Mouse (Mus musculus) skeletal muscle tissue, adult 2 months (tissue): Measurements from ENCODE around the gene Mpzl2.
A peak's percentile ranks its signal among the peaks of the same experiment; 100 is the strongest.

Experiments used
- DNase-seq: peaks from one replicate; pipeline ENCODE4 v3.0.0-alpha.2; 2012; ENCODE audit warnings: low read depth, low spot score

Gene Mpzl2

DNA sequence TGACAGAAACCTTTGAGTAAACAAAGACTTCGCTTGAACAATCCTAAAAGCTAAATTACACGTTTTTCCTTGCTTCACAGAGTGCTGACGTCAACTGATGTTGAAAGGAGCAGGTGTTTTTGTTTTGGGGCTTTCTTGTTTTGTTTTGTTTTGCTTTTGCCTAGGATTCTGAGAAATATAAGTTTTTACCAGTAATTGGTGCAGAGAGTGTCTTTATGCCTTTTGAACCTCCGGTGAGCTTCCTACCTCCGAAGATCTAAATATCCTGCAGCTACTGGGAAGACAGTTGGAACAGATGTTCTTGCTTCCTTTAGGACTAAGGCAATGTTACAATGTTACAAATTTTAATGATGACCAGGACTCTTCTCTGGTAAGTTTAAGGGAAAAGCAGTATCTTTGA is at the start of gene Mpzl2:
Gene Mpzl2 (plus strand): TSS at position 301 of the 400 bp plus-strand sequence.
- no peak for DNase-seq

DNA sequence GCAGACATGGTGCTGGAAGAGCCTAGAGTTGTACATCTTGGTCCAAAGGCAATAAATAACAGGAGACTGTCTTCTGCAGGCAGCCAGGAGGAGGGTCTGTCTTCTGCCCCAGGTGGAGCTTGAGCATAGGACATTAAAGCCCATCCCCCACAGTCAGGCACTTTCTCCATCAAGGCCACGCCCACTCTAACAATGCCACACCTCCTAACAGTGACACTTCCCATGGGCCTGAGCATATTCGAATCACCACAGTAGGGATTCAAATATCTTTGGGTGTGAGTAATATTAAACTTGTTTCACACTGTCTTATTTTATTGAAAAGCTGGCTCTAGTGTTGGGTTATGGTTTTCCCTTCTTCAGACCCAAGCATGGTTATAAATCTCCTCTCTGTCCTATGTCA is 47.8 kb upstream of the Mpzl2 start:
- no peak for DNase-seq

DNA sequence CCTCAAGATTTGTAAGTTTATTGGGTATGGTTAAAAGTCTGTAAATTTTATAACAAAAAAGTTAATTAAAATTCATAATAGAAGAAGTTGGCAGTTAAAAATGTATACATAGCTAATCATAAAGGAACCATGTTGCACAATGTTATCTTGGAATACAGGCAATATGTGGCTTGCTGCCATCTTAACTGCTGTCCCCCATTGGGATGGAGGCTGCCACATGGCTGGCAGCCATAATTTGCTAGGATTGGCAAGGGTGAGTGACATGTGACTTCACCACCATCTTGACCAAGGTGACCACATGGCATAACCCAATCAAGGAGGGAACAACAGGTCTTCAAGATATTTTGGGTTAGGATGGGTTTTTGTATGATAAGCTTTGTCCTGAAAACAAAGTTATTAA is 47.3 kb upstream of the Mpzl2 start:
- no peak for DNase-seq

DNA sequence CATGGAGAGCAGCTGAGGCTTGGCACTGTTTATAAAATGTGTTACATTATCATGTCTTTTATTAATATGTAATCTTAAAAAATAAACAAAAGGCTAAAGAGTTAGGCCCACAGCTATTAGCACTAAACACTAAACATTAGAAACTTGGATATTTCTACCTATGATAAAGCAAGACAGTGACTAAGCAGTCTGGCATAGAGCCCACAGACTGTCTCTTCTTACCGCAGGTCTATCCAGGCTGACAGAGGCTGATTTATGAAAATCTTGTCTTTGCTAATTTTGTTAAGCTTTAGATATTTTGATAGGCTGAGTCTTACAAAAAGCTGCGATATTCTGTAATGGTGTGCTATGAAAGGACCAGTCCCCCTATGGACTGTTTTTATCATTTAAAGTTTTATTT is 46.3 kb upstream of the Mpzl2 start:
- DNase-seq = no peak

DNA sequence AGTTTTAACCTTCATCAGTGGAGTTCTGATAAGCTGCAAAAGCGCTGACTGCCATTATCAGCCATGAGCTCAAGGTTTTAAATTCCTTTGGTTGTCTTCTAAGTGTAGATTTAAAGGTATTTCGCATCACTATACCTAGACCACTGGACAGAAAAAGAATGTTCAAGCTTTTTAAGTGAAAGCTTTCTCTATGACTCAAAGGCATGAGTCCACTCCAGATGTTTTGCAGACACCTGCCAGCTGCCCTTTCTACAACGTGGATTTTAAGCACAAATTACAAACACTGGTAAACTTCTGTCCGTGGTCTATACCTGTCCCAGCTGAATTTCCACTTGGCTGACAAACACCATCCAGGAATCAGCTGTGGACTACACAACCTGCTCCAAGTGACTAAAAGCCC is 44.6 kb upstream of the Mpzl2 start:
- DNase-seq = no peak

DNA sequence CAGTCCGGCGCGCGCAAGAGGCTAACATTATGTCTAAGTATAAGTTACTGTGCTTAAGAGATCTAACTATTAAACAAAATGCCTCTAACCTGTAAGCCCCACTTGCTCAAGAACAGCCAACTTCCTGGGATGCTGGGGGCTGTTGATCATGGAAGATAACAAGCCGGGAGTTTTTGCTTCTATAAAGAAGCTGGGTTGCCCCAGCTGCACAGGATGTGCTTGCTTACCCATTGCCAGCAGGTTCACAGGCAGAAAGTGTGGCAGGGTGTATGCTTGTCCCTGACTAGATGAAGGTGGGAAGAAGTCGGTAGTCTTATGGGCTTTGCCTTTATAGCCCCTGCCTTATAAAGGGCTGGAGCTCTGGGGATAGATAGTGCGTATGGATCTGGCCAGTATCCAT is 43.0 kb upstream of the Mpzl2 start:
- DNase-seq = no peak

DNA sequence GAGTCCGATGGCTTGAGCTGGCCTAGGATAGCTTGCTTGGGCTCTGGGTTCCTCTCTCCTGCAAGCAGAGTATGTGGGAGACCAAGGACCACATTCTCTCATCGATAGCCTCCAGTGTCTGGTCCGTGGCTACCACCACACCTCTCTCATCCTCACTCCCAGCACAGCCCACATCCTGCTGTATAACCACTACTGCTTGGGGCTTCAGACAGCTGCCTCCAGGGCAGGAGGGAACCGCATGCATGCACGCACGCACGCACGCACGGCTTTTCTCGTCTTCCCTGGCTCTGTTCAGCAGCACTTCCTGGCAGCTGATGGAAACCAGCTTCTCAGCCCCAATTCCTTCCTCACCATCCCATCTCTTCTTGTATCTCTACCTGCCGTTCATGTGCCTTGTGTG is 41.5 kb upstream of the Mpzl2 start:
- DNase-seq = no peak

DNA sequence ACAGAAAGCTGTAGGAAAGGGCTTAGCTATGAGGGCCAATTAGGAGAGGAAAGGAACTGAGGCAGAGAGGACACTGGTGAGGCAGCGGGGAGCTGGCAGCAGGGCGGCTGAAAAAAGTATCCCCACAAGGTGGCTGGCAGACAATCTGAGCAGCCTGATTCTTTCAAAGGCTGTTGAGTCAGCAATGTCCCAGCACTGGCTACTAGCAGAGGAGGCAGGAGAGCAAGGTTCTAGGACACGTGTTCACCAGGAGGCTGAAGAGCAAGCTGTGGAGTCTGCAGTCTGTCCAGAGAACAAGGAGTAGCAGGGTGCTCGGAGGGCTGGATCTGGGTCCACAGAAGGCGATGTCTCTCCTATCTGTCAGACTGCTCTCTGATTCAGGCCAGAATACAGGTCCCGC is 40.4 kb upstream of the Mpzl2 start:
- peak; percentile 38 for DNase-seq

DNA sequence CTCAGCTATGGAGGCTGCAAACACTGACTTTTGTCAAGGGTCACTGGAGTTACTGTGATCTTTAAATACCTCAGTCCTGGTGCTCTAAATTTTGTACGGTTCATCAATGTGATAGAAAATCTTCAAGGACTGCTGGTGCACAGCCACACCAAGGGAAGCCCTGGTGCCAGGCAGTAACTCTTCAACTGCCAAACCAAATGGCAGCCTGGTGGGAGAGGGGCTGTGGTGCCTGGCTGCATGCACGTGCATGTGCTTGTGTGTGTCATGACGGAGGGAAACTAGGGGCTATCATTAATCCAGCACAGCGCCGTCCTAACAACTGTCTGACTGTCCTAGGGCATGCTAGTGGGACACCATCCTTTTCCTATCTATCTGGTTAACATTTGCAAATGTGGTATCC is 39.8 kb upstream of the Mpzl2 start:
- DNase-seq = no peak

DNA sequence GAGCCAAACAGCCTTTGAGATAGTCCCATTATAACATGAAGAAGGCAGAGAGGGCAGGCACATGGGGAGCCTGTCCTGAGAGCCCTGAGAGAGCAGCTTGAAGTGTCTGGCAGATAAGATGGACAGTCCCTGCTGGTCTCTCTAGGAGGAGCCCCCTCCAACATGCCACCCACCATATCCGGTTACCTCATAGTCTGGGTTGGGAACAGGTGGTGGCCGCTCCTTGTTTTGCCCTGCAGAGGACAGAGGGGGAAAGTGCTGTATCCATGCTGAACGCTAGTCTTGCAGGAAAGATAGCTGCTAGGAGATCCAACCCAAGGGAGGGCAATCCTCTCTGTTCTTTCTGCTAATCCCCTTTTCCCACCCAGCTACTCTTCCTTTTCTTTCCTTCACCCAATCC is 39.4 kb upstream of the Mpzl2 start:
- no peak for DNase-seq

DNA sequence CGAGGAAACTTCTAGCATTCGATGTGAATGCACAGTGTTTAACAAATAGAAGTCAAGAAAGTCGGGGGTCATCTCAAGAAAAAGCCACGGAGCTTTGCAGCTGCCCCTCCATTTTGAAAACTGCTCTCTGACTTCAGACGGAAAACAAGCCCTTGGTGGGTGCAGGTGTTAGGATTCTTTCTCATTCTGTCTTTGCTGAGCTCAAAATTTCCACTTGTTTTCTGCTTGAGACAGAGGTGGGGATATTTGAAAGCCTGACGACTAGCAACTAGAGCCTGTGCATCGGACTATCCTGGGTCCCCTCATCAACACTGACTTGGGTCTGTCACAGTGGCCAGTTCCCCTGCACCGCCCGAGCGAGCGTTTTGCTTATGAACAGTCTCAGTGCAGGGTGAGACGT is 32.2 kb upstream of the Mpzl2 start:
- DNase-seq = no peak

DNA sequence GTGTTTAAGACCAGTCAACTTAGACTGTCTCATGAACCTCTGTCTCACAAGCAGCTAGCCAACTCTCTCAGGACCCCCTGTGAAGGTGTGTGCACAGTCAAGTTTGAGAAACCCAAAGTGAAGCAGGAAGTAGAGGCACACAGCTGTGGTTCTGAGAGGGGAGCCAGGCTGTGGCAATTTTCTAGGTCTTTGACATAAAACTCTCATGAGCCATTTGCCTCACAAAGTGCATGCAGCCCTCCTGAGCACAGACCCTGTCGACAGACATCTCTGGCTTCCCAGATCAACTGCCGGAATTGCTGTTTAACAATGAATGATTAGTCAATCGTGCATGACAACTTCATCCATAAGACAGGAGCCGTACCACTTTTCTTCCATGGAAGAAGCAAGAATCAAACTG is 31.3 kb upstream of the Mpzl2 start:
- no peak for DNase-seq

DNA sequence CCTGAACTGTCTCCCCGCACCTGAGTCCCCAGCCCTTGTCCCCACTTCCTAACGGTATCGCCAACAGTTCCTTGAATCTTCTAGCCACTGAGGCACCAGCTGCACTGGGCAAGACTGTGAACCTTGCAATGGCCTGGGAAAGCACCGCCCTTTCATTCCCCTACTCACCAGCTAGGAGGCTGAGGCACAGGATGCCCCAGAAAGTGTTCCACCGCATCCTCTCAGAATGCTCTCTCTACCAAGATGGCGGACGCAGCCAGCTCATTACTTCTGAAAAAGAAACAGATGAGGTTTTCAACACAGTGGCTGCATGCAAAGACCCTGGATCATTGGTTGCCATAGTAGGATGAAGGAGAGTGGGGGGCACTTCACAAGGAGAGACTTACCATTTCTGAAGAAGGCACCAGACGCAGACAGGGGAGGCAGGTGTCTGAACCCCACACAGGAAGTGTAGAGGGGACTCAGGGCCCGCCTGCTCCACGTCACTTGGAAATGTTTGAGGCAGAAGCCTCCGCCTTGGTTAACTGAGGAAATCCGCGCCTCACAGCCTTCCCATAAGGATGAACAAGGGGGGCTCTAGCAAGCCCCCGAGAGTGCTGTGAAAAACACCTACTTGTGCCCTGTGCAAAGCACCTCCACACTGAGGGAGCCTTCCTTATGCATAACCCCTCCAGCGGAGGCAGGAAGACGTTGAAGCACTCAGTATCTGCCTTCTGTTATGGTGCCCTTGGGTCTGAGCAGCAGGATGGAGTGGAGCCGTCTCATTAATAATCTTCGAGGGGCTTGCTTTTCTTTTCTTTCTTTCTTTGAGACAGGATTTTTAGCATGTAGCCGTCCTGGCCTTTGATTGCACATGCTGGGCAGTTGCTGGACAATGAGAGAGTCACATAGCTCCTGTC is 30.2 kb upstream of the Mpzl2 start, which contains the start of gene Cd3e:
Gene Cd3e (minus strand): TSS at position 448 of the 899 bp plus-strand sequence.
- DNase-seq = no peak

DNA sequence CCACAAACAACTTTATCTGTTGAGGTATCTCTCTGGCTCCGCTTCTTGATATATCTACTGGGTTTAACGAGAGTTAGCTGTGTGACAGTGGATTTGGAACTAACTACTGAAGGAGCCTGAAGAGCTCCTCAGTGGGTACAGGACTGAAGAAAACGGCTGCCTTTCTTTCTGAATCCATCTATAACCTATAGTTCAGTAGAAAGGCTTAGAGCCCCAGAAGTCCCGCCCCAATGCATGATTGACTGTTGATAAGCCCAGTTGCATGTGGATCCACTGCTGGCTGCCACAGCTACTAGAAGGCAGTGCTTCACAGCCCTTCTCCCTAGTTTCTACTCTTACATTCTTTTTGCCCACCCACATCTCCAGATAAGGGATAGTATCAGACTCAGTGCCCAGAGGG is 29.1 kb upstream of the Mpzl2 start:
- no peak for DNase-seq

DNA sequence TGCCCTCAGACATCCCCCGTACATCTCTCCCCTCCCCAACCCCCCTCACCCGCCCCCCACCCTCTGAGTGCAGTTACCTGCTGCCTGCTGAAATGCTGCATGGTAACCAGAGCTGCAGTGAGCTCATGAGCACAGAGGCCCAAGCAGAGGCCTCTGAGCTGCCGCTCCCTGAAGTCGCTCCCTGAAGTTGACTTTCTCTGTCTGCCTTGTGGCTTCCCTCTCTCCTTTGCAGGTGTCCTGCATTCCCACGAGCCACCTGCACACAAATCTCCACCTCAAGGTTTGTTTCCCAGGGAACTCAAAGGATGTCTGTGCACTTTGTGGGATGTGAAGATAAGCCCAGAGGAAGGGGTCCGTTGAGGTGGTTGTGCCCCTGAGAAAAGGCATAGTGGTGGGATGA is 28.3 kb upstream of the Mpzl2 start:
- no peak for DNase-seq

DNA sequence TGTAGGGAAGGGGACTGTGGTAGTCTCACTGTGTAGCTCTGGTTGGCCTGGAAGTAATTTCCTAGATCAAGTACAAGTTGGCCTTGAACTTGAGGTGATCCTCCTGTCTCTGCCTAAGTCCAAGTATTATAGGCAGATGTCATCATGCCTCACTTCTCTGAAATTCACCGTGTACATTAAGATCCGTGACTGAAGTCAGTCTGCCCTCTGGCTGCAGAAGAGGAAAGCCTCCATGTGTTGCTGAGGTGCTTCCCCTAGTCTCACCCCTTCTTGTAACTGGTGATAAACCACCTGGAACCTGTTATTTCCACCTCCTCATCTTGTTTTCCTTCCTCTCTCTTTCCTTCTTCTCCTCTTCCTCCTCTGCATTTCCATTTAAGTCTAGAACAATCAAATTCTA is 24.7 kb upstream of the Mpzl2 start:
- no peak for DNase-seq

DNA sequence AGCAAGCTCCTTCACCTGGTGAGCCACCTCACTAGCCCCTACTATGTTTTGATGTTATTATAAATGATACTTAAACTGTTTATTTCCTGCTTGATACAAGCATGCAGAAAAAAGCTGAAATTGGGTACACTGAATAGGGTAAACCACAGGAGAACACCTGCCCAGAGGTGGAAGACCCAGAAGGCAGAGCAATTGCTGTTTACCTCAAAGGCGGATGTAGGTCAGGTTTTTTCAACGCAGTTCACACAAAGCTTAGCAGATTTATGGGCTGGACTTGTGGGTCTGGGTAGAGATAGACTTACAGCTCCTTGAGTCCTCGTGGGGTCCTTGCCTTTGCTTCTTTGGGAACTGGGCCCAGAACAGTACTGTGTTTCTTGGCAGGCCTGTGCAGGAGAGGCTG is 23.8 kb upstream of the Mpzl2 start:
- no peak for DNase-seq

DNA sequence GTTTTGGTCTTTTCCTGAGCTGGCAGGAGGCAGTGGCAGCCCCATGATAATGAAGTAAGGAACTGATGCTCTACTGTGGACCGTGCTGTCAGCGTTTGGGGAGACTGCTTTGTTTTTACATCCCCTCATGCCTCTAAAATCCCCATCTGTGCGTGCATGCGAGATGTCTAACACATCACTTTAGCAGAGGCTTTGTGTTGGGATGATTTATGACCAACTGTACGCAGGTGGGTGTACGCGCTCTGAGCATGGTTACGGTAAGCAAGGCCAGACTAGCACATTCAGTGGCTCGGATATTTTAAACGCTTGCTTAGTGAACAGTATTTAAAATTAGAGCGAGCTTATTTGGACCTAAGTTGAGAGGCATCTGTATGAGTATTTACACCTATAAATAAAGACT is 21.6 kb upstream of the Mpzl2 start:
- no peak for DNase-seq

DNA sequence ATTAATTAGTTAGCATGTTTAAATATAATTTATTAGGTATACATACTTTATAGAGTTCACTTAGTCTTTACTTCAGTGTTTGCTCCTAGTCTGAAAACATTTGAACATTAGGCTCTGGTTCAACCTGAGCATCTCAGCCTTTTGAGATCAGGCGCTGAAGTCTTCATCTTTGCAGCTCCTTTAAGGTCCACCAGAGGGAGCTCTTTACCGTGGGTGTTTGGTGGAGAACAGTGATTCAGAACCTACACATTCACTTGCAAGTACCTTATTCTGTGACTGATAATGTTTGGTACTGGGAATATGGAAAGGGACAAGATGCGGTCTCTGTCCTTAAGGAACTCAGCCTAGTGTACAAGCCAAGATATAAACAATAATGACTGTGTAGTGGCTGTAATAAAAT is 16.8 kb upstream of the Mpzl2 start:
- peak; percentile 31 for DNase-seq

DNA sequence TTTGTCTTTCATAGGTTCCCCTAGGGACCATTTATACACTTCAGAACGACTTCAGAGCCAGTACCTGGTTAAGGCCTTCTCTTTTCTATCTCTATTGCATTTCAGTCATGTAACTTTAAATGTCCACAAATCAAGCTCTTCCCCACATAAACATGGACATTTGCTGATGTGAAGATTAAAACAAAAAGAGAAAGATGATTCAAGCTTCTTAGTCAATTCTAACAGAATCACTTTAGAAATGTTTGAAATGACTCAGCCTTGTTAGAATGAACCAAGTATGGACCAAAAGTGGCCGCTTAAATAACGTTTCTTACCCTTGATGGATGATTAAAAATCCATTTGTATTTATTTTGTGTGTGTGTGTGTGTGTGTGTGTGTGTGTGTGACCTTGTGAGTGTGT is 16.0 kb upstream of the Mpzl2 start:
- no peak for DNase-seq

DNA sequence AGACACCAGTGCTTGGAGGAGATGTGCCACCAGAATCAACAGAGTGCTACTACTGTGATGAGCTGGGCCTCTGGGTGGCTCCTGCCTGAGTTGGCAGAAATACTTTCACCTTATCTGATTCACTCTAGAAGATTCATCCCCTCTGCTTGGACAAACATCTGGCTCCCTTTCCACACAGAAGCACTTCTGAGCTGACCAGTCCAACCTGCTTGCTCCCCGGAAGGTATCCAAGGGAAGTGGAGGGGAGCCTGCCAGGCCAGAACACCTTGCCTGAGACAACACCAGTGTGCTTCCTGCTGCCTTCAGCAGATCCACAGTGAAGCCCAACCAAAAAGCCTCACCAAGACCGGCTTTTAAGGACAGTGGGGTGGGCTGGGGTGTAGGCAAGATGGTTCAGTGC is 15.4 kb upstream of the Mpzl2 start:
- DNase-seq = no peak

DNA sequence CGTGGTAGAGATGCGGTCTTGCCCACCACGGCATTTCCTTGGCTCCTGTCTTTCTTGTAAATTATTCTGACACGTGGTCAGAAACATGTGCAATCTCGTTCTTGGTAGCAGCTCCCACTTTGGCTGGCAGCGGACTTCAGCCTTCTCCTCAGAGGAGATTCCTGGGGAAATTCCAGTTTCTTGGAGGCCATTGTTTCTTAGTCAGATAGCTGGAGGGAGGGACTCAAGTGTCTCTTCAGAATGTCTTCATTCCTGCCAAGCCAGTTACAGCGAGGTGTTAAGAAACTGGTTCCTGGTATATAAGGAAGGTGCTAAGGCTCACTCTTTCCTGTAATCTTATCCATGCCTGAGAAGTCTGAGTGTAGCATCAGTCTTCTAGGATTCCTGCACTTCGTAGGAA is 12.2 kb upstream of the Mpzl2 start:
- no peak for DNase-seq

DNA sequence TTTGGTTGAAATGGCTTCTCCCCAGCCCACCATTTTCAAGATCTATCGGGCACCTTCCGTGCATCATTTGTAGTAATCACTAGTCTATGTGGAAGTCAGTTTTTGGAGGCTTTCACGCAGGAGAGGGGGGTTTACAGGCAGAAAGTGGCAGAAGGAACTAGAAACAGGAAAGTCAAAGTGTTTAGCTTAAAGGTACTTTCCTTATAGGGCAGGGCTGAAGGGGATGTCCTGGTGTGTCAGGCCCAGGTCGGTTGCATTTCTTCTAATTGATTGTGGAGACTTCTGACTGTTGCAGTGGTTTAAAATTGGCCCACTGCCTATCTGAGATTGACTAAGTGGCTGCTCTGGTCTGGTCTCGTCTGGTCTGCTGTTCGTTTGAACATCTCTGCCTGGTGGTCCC is 9.3 kb upstream of the Mpzl2 start:
- no peak for DNase-seq

DNA sequence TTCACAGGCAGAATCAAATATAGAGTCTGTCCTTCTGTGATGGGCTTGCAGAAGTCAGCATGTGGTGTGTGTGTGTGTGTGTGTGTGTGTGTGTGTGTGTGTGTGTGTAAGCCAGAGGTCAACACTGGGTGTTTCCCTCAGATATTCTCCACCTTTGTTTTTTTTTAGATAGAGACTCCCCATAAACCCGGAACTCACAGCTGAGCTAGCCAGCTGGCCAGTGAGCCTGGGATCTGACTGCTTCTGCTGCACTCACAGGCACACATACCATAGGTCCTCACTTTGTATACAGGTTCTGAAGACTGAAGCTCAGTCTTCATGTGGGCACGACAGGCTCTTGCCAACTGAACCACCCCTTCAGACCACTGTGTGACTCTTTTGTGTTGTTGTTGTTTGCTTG is 7.3 kb upstream of the Mpzl2 start:
- no peak for DNase-seq
